Mouse (Mus musculus) left cerebral cortex, postnatal 25 days (tissue): Measurements from ENCODE around the gene Dnah8. TPM values are rescaled to one million over a fixed set of nuclear protein-coding genes. Genes with fewer than 3 reads are reported as not detected.
"Not testable (repeated sequence)": the region's sequence is repeated elsewhere in the genome, so short reads cannot be mapped to it uniquely, and the experiment has no call there.

Experiments
- DNase-seq, 2 experiments: peaks; one replicate each; pipeline ENCODE4 v3.0.0; 2022; ENCODE audit warnings: low spot score in 2 of 2, mixed read lengths in 1 of 2
- intact Hi-C: fragments of 180-260 bp; cut with DNase I; formaldehyde crosslinking; loops from one replicate; pipeline ENCODE4 v1.15.1; 2025
- total RNA-seq, 2 experiments: library from RNA; stranded (reverse); gene quantifications; 2 replicates each; pipeline ENCODE4 v1.2.3; 2021

Gene Dnah8
- under 1 TPM; 0.73 to 0.89 TPM for total RNA-seq

GRCm38 (mm10) chr17:30624132-30624531 lies at the start of gene Dnah8:
Gene Dnah8, plus strand, starts transcription at chr17:30624354.
- intact Hi-C loops, DNase-seq: not testable (repeated sequence)

- intact Hi-C loops: loop anchor here (2.0 kb wide), 1 partner anchor 106 kb away; no protein-coding TSS in a partner anchor
- no peak for DNase-seq
Observed at GRCm38 (mm10) chr17:30574783-30575075, 49.4 kb upstream of the Dnah8 start.

- DNase-seq: peak; percentile 62 to 69
- intact Hi-C loops: loop anchor here (2.0 kb wide), 1 partner anchor 107 kb away; no protein-coding TSS in a partner anchor
Observed at GRCm38 (mm10) chr17:30575121-30575904, 48.8 kb upstream of the Dnah8 start.

GRCm38 (mm10) chr17:30575941-30576773 lies 48.0 kb upstream of the Dnah8 start, which contains the start of gene Btbd9:
Gene Btbd9, minus strand, starts transcription at chr17:30576488.
- peak; percentile 97 to 99 for DNase-seq
- intact Hi-C loops: loop anchor here (2.0 kb wide), 2 partner anchors 51 to 107 kb away; no protein-coding TSS in a partner anchor

GRCm38 (mm10) chr17:30576946-30577345 lies 47.2 kb upstream of the Dnah8 start:
- DNase-seq: no peak
- intact Hi-C loops: loop anchor here (2.0 kb wide), 1 partner anchor 52 kb away; no protein-coding TSS in a partner anchor

GRCm38 (mm10) chr17:30580781-30581180 lies 43.4 kb upstream of the Dnah8 start:
- intact Hi-C loops: no loop called here
- peak in 1 of 2 experiments; percentile 33 for DNase-seq

- intact Hi-C loops: no loop called here
- peak; percentile 56 to 81 for DNase-seq
Observed at GRCm38 (mm10) chr17:30581201-30581600, 43.0 kb upstream of the Dnah8 start.

GRCm38 (mm10) chr17:30582313-30582712 lies 41.8 kb upstream of the Dnah8 start:
- intact Hi-C loops: no loop called here
- DNase-seq: no peak

GRCm38 (mm10) chr17:30583258-30584001 lies 40.7 kb upstream of the Dnah8 start:
- DNase-seq: no peak
- intact Hi-C loops: no loop called here

GRCm38 (mm10) chr17:30590417-30591198 lies 33.5 kb upstream of the Dnah8 start:
- DNase-seq: peak; percentile 66 to 83
- intact Hi-C loops: no loop called here

- intact Hi-C loops: no loop called here
- DNase-seq: no peak
Observed at GRCm38 (mm10) chr17:30594407-30594806, 29.7 kb upstream of the Dnah8 start.

GRCm38 (mm10) chr17:30594846-30595245 lies 29.3 kb upstream of the Dnah8 start:
- intact Hi-C loops: no loop called here
- DNase-seq: no peak

GRCm38 (mm10) chr17:30597786-30598185 lies 26.4 kb upstream of the Dnah8 start:
- no peak for DNase-seq
- intact Hi-C loops: no loop called here

- DNase-seq: no peak
- intact Hi-C loops: no loop called here
Observed at GRCm38 (mm10) chr17:30598300-30598699, 25.9 kb upstream of the Dnah8 start.

- intact Hi-C loops: no loop called here
- DNase-seq: no peak
Observed at GRCm38 (mm10) chr17:30602175-30602574, 22.0 kb upstream of the Dnah8 start.

- intact Hi-C loops: no loop called here
Observed at GRCm38 (mm10) chr17:30604296-30604695, 19.9 kb upstream of the Dnah8 start.

GRCm38 (mm10) chr17:30605001-30605400 lies 19.2 kb upstream of the Dnah8 start:
- intact Hi-C loops: no loop called here
- no peak for DNase-seq

More at GRCm38 (mm10) chr17:30604296-30604695, 19.9 kb upstream of the Dnah8 start:
- DNase-seq: no peak

GRCm38 (mm10) chr17:30606206-30606605 lies 17.9 kb upstream of the Dnah8 start:
- no peak for DNase-seq
- intact Hi-C loops: no loop called here

GRCm38 (mm10) chr17:30606634-30607081 lies 17.5 kb upstream of the Dnah8 start:
- DNase-seq: no peak
- intact Hi-C loops: no loop called here
